Mouse (Mus musculus): ENCODE data around the gene Plxnb3.

Plxnb3 gene

DNA sequence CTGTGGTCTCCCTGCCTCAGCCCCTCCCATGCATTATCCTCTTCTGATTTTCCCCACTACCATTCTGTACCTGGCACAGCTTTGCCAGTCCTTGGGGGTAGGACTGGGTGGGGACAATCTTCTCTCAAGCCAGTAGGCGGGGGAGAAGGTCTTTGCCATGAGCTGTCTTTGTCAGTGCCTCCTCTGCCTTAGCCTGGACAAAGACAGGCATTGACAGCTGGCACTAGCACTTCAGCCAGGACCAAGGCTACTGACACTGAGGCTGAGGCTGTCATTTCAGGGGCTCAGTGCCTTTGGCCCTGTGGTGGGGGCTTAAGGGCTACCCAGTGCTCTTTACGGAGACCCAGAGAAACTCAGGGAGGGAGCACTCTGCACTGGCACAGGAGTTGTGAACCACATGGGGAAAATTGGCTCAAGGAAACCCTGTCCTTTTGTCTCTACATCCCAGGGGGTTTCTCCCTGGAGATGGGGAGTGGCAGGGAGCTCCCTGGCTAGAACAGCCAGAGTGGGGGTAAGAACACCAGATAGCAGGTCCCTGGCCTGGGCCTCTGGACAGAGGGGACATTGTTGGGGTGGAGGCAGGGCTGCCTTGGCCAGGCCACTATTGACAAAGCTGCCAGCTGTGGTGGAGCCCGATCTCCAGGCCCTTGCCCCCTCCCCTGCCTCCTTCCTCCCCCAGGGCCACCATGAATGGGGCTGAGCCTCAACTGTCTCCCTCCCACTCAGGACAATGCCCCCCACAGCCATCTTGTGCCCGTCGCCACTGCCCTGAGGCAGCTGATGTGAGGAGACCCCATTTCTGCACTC, at the start of gene Plxnb3:
Plxnb3 (plus strand) TSS at position 757 of the 807 bp plus-strand sequence.
- no peak for TF ChIP-seq GATA4 (IDR thresholded peaks at IDR 0.05; ENCODE audit: insufficient replicate concordance, low read length)

DNA sequence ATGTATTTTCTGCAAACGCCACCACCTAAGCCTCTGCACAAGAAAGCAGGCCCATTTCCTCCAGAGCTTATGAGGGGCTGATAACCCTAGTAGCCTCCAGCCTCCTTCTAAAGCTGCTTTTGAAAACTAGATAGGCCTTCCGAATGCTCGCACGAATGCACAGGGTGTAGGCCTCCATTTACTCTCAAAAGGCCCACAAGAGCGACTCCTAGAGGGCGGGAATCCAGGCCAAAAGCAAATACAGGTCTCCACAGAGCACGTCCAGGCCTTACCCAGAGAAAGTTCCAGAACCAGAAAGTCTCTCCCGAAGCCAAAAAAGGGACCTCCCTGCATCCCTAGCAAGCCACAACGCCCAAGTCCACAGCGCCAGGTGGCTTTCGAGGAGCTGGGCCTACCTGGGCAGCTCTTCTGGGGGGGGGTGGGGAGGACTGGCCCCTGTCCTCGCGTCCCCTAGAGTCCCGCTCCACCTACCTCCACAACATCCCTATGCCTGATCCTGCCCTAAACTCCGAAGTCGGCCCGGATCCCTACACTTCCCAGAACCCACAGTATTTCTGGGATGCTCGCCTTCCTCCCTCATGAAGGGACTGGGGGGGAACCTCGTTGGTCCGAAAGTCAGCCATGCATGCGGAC, 41.3 kb upstream of the Plxnb3 start:
- TF ChIP-seq GATA4 (IDR thresholded peaks at IDR 0.05; ENCODE audit: insufficient replicate concordance, low read length) = no peak

GRCm38 (mm10) chrX:73716109-73716661, 40.7 kb upstream of the Plxnb3 start, which contains the start of the genes Bcap31 and Abcd1:
Gene Bcap31 (minus strand): TSS chrX:73716175.
Gene Abcd1 (plus strand): TSS chrX:73716597.
- no peak for TF ChIP-seq GATA4 (IDR thresholded peaks at IDR 0.05; ENCODE audit: insufficient replicate concordance, low read length)

DNA sequence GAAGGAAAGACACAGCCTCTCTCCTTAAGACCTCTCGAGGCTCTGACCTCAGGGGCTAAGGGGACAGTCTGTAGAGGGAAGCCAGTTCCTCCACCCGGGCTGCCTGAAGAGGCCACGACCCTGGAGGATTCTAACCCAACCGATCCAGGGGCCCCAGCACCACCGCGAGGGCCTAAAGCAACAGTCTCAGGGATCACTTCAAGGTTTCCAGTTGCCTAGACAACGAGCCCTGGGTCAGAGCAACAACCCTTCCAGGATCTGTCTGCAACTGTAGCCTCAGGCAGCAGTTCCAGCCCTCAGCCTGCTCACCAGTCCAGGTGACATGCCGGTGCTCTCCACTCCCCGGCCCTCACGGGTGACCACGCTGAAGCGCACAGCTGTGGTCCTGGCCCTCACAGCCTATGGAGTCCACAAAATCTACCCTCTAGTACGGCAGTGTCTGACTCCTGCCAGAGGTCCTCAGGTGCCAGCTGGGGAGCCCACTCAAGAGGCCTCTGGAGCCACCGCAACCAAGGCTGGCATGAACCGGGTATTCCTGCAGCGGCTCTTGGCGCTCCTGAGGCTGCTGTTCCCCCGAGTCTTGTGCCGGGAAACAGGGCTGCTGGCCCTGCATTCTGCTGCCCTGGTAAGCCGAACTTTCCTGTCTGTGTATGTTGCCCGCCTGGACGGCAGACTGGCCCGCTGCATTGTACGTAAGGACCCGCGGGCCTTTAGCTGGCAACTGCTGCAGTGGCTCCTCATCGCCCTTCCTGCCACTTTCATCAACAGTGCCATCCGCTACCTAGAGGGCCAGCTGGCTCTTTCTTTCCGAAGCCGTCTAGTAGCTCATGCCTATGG, 40.0 kb upstream of the Plxnb3 start:
- no peak for TF ChIP-seq GATA4 (IDR thresholded peaks at IDR 0.05; ENCODE audit: insufficient replicate concordance, low read length)

- no peak for TF ChIP-seq GATA4 (IDR thresholded peaks at IDR 0.05; ENCODE audit: insufficient replicate concordance, low read length)
Measured at GRCm38 (mm10) chrX:73717667-73718066, 39.2 kb upstream of the Plxnb3 start.

DNA sequence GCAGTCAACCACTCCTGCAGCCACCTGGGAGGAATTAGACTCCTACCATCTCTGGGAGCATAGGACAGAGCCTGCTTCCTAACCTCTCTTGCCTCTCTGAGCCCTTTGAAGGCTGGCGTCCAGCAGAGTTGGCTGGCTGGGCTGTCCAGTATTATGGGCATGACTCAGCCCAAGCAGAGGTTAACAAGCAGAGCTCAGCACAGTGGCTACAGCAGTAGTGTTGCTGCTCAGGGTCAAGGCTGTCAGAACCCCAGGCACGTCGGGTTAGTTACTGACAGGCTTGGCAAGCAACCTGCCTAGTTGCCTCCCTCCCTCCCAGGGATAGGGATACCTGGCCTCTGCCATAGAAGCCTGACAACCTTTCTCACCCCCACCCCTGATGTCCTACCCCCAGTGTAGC, 38.6 kb upstream of the Plxnb3 start:
- TF ChIP-seq GATA4 (IDR thresholded peaks at IDR 0.05; ENCODE audit: insufficient replicate concordance, low read length) = no peak

- no peak for TF ChIP-seq GATA4 (IDR thresholded peaks at IDR 0.05; ENCODE audit: insufficient replicate concordance, low read length)
Measured at GRCm38 (mm10) chrX:73718686-73719362, 38.1 kb upstream of the Plxnb3 start.

GRCm38 (mm10) chrX:73730908-73731307, 26.0 kb upstream of the Plxnb3 start:
- no peak for TF ChIP-seq GATA4 (IDR thresholded peaks at IDR 0.05; ENCODE audit: insufficient replicate concordance, low read length)

DNA sequence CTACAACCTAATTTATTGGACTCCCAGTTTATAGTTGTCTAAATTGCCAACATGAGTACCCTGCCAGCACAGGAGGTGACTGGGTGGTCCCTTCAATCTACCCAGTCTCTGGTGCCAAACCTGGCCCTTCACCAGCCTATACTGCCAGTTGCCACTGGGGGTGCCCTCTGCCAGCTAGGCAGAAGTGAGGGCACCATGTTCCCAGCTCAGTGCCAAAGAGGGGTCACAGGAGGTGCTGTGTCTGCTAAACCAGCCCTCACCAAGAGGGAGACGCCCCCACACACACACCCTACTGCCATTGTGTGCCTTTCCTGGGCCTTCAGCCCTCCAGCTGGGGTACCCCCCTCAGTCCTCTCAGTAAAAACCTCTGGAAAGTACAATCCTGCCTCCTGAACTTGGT, 18.7 kb upstream of the Plxnb3 start:
- TF ChIP-seq GATA4 (IDR thresholded peaks at IDR 0.05; ENCODE audit: insufficient replicate concordance, low read length) = no peak

DNA sequence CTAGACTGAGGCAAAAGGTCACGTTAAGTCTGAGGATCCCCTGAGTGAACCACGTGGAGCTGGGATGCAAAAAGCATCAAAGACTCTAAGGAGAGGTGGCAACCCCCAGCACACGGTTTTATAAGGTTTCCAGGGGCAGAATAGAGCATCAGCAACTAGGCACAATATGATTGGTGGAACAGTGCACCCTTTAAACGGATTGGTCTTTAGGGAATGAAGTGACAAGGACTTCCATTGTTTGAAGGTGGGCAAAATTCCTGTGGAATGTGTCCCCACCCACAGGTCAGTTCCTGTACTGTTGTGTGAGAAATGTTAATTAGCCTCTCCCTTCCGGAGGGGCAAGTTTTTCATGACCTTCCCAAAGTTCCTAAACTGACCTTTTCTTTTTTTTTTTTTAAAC, 17.7 kb upstream of the Plxnb3 start:
- TF ChIP-seq GATA4 (IDR thresholded peaks at IDR 0.05; ENCODE audit: insufficient replicate concordance, low read length) = no peak

- no peak for TF ChIP-seq GATA4 (IDR thresholded peaks at IDR 0.05; ENCODE audit: insufficient replicate concordance, low read length)
Measured at GRCm38 (mm10) chrX:73744774-73745481, 12.0 kb upstream of the Plxnb3 start.

- no peak for TF ChIP-seq GATA4 (IDR thresholded peaks at IDR 0.05; ENCODE audit: insufficient replicate concordance, low read length)
Measured at GRCm38 (mm10) chrX:73748977-73749376, 7.9 kb upstream of the Plxnb3 start.

- TF ChIP-seq GATA4 (IDR thresholded peaks at IDR 0.05; ENCODE audit: insufficient replicate concordance, low read length) = no peak
Measured at GRCm38 (mm10) chrX:73758611-73759290, 1.9 kb downstream of the Plxnb3 start.
